In the genomic region with DNA sequence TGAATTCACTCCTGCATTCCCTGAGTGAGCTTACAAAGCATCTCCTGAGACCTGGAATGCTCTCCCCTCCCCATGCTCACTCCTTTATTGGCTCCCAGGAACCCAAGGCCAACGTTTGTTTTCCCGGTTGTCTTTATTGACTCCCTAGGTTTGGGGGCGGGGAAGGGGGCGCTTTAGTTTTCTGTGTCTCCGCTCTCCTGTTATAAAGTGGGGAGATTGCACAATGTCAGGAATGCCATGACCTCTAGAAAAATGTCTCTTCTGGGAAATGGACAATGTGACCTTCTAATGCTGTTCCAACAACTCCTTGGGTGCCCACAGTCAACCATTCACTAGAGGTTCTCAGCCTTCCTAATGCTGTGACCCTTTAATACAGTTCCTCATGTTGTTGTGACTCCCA, we compare ENCODE assay signal across 27 mouse cellular contexts.
"Had no signal": no experiment of that assay in that cellular context is flagged by ENCODE, and none has a peak within 500 bp of the region (broad histone marks: within the 10 kb centered on the region; RNA-seq: fewer than 3 reads in every experiment).

No protein-coding gene starts in this region.

- H3K36me3 ChIP-seq: heart, embryonic 10.5 days; heart, embryonic 12.5 days; hindbrain, embryonic 12.5 days; intestine, embryonic 15.5 days; limb, embryonic 13.5 days; limb, embryonic 15.5 days; liver, embryonic 12.5 days had no signal

- H3K27me3 ChIP-seq: heart, embryonic 12.5 days; hindbrain, embryonic 12.5 days; intestine, embryonic 15.5 days; limb, embryonic 13.5 days; limb, embryonic 15.5 days; liver, embryonic 12.5 days had no signal

- H3K9me3 ChIP-seq: heart, embryonic 10.5 days; heart, embryonic 12.5 days; hindbrain, embryonic 10.5 days; hindbrain, embryonic 12.5 days; intestine, embryonic 15.5 days; limb, embryonic 13.5 days; limb, embryonic 15.5 days; liver, embryonic 12.5 days had no signal

- H3K4me1 ChIP-seq: hindbrain, embryonic 12.5 days; limb, embryonic 13.5 days; limb, embryonic 15.5 days had no signal

- DNase-seq: gastrocnemius, adult 2 months; gastrocnemius, postnatal 10 days; gastrocnemius, postnatal 36 days; heart, adult 11 months; heart, adult 2 months; heart, postnatal 10 days; heart, postnatal 4 days; kidney, adult 18-20 months; kidney, adult 8-10 months; kidney, postnatal 10 days; kidney, postnatal 25 days; kidney, postnatal 4 days; layer of hippocampus, postnatal 36 days; left cerebral cortex, postnatal 4 days had no signal

- H3K4me2 ChIP-seq: heart, embryonic 12.5 days; hindbrain, embryonic 12.5 days; hindbrain, embryonic 14.5 days; intestine, embryonic 15.5 days; limb, embryonic 13.5 days; limb, embryonic 15.5 days; liver, embryonic 12.5 days had no signal

- ATAC-seq: hindbrain, embryonic 16.5 days; inflammation-experienced regulatory T-cells, adult 6 months; intestine, embryonic 15.5 days; intestine, postnatal 0 days; liver, embryonic 12.5 days had no signal

- H3K27ac ChIP-seq: gastrocnemius, adult 2 months; heart, adult 2 months; heart, embryonic 10.5 days; hindbrain, embryonic 10.5 days; hindbrain, embryonic 12.5 days; hindbrain, embryonic 14.5 days; intestine, embryonic 15.5 days; layer of hippocampus, adult 2 months; limb, embryonic 13.5 days; limb, embryonic 15.5 days; liver, embryonic 12.5 days had no signal

- H3K4me3 ChIP-seq: gastrocnemius, adult 2 months; heart, adult 2 months; heart, embryonic 10.5 days; heart, embryonic 12.5 days; hindbrain, embryonic 10.5 days; hindbrain, embryonic 12.5 days; intestine, embryonic 15.5 days; layer of hippocampus, adult 2 months; limb, embryonic 13.5 days; limb, embryonic 15.5 days; liver, embryonic 12.5 days had no signal

- H3K9ac ChIP-seq: heart, embryonic 12.5 days; hindbrain, embryonic 12.5 days; hindbrain, embryonic 14.5 days; intestine, embryonic 15.5 days; limb, embryonic 13.5 days; limb, embryonic 15.5 days; liver, embryonic 12.5 days had no signal
